Mouse (Mus musculus): ENCODE results near the gene Itfg2.

DNA sequence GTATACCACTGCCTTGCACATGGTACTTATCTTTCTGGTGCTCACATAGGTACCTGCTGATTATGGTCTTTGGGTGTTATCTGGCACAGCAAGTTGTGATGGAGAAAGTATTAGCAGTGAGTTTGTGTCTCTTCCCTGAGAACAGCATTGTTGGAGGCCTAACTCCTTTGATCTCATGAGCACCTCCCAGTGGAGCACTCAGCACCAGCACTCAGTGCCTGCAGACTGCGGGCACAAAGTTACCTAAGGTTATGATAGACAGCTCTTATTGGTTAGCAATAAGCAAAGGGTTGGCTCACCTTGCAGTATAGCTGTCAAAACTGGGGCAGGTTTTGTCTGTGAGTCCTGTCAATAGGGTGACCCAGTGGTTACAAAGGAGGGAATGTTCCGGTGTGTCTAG lies 15.5 kb upstream of the Itfg2 start:
- no peak for TF ChIP-seq CTCF (IDR thresholded peaks at IDR 0.05; ENCODE audit: control insufficient read depth, insufficient read depth, low read length)
- TF ChIP-seq POLR2A (IDR thresholded peaks at IDR 0.05; ENCODE audit: borderline replicate concordance, control insufficient read depth, low read depth, low read length): no peak
